Mouse (Mus musculus): ENCODE data around the gene Slc25a4. TPM values are rescaled to one million over a fixed set of nuclear protein-coding genes. Genes with fewer than 3 reads are reported as not detected.

Gene Slc25a4
- 4,924 TPM for polyA plus RNA-seq (2014; fragmentation: Illumina TruSeq; extraction: RNeasy Lipid Tissue Mini Kit (QIAGEN cat#74804); ENCODE audit: low read depth, low replicate concordance)

GRCm38 (mm10) chr8:46210404-46211315 is at the start of gene Slc25a4:
TSS of gene Slc25a4 (minus strand) at chr8:46211284.

Other genes starting within 250 kb of the Slc25a4 start
- gene 1700029J07Rik, start 236.0 kb downstream of the Slc25a4 start, polyA plus RNA-seq (2014; fragmentation: Illumina TruSeq; extraction: RNeasy Lipid Tissue Mini Kit (QIAGEN cat#74804); ENCODE audit: low read depth, low replicate concordance): 4.0 TPM
- 29.4 TPM for gene Ufsp2, start 235.8 kb downstream of the Slc25a4 start, polyA plus RNA-seq (2014; fragmentation: Illumina TruSeq; extraction: RNeasy Lipid Tissue Mini Kit (QIAGEN cat#74804); ENCODE audit: low read depth, low replicate concordance)
- 1.8 TPM for gene Lrp2bp, start 212.0 kb downstream of the Slc25a4 start, polyA plus RNA-seq (2014; fragmentation: Illumina TruSeq; extraction: RNeasy Lipid Tissue Mini Kit (QIAGEN cat#74804); ENCODE audit: low read depth, low replicate concordance)
- gene Ankrd37, start 205.6 kb downstream of the Slc25a4 start, polyA plus RNA-seq (2014; fragmentation: Illumina TruSeq; extraction: RNeasy Lipid Tissue Mini Kit (QIAGEN cat#74804); ENCODE audit: low read depth, low replicate concordance): 12.3 TPM
- 10.7 TPM for gene Cfap97, start 59.5 kb downstream of the Slc25a4 start, polyA plus RNA-seq (2014; fragmentation: Illumina TruSeq; extraction: RNeasy Lipid Tissue Mini Kit (QIAGEN cat#74804); ENCODE audit: low read depth, low replicate concordance)
- 11.2 TPM for gene Snx25, start 59.1 kb downstream of the Slc25a4 start, polyA plus RNA-seq (2014; fragmentation: Illumina TruSeq; extraction: RNeasy Lipid Tissue Mini Kit (QIAGEN cat#74804); ENCODE audit: low read depth, low replicate concordance)
- 0.92 TPM for gene Helt, start 83.4 kb upstream of the Slc25a4 start, polyA plus RNA-seq (2014; fragmentation: Illumina TruSeq; extraction: RNeasy Lipid Tissue Mini Kit (QIAGEN cat#74804); ENCODE audit: low read depth, low replicate concordance)